Mouse (Mus musculus) testis, postnatal 14 days (tissue): ENCODE measurements around the gene Pgpep1.

Experiments used
- DNase-seq: peaks from one replicate; pipeline ENCODE4 v3.0.0; 2021; ENCODE audit warnings: low spot score

Pgpep1 gene

GRCm38 (mm10) chr8:70658897-70659603, 1.1 kb downstream of the Pgpep1 start:
- DNase-seq = no peak

- no peak for DNase-seq
Measured at GRCm38 (mm10) chr8:70657739-70658138, 2.4 kb downstream of the Pgpep1 start.

GRCm38 (mm10) chr8:70657214-70657613, 3.0 kb downstream of the Pgpep1 start:
- no peak for DNase-seq

GRCm38 (mm10) chr8:70656193-70656790, 3.9 kb downstream of the Pgpep1 start:
- DNase-seq = no peak

- DNase-seq = no peak
Measured at GRCm38 (mm10) chr8:70655469-70655868, 4.7 kb downstream of the Pgpep1 start.

GRCm38 (mm10) chr8:70654121-70654520, 6.1 kb downstream of the Pgpep1 start:
- DNase-seq = no peak

- DNase-seq = no peak
Measured at GRCm38 (mm10) chr8:70653226-70653625, 7.0 kb downstream of the Pgpep1 start.

GRCm38 (mm10) chr8:70650351-70650750, 9.8 kb downstream of the Pgpep1 start:
- DNase-seq = no peak

- DNase-seq = peak; percentile 82
Measured at GRCm38 (mm10) chr8:70649324-70649723, 10.9 kb downstream of the Pgpep1 start.

GRCm38 (mm10) chr8:70648921-70649320, 11.3 kb downstream of the Pgpep1 start:
- no peak for DNase-seq

GRCm38 (mm10) chr8:70648164-70648442, 12.1 kb downstream of the Pgpep1 start:
- no peak for DNase-seq

GRCm38 (mm10) chr8:70647343-70648163, 12.6 kb downstream of the Pgpep1 start:
- no peak for DNase-seq

- DNase-seq = no peak
Measured at GRCm38 (mm10) chr8:70646775-70647174, 13.4 kb downstream of the Pgpep1 start.

GRCm38 (mm10) chr8:70646369-70646768, 13.8 kb downstream of the Pgpep1 start:
- DNase-seq = no peak

GRCm38 (mm10) chr8:70645501-70646224, 14.5 kb downstream of the Pgpep1 start:
- no peak for DNase-seq

- no peak for DNase-seq
Measured at GRCm38 (mm10) chr8:70644065-70644464, 16.1 kb downstream of the Pgpep1 start.

GRCm38 (mm10) chr8:70643019-70643418, 17.2 kb downstream of the Pgpep1 start:
- no peak for DNase-seq

- DNase-seq = no peak
Measured at GRCm38 (mm10) chr8:70638752-70639151, 21.4 kb downstream of the Pgpep1 start.

GRCm38 (mm10) chr8:70636838-70637237, 23.4 kb downstream of the Pgpep1 start:
- DNase-seq = no peak

- no peak for DNase-seq
Measured at GRCm38 (mm10) chr8:70635527-70635926, 24.7 kb downstream of the Pgpep1 start.

GRCm38 (mm10) chr8:70634066-70634465, 26.1 kb downstream of the Pgpep1 start:
- no peak for DNase-seq

- no peak for DNase-seq
Measured at GRCm38 (mm10) chr8:70632346-70632892, 27.8 kb downstream of the Pgpep1 start, which contains the start of gene Gdf15. TSS of gene Gdf15 (minus strand) at chr8:70632456.
